Mouse (Mus musculus) erythroblast, embryonic 14.5 days (primary cell): ENCODE results near the gene Pdk2.

Experiments used
- GATA1 ChIP-seq: IDR thresholded peaks from 2 replicates; pipeline ENCODE4 v1.6.1; 2012; ENCODE audit warnings: low read length, inconsistent platforms, mixed read lengths
- TAL1 ChIP-seq: IDR thresholded peaks from 3 replicates; pipeline ENCODE4 v1.6.1; 2012; ENCODE audit warnings: low read length, inconsistent platforms, mixed read lengths

DNA sequence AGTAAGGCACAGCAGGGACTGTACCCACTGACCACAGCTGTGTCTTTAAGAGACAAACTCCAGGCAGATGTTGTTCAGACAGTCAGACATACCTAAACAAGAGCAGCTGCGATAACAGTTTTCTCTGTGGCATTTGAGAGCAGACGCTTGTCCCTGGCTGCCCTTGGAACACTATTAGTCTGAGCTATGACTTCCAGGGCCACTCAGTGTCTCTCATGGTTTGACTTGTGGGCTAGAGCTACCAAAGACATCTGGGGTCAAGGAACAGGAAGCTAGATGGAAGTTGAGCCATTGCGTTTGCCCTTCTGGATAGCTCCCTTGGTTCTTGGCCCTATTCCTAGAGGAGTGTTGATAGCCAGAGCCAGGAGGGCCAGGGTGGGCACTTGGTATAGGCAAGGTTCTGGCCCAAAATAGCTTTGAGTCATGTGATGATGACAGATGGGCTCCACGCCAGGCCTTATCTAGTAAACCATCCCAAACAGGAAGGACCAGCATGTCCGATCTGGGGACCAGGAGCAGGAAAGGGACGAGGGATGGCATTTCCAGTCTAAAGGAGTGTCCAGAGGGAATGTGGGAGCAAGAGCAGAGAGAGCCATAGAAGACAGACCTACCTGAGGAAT lies 38.2 kb upstream of the Pdk2 start:
- TF ChIP-seq TAL1 (no peak), GATA1 (no peak)
